Mouse (Mus musculus): Measurements from ENCODE around the gene Ick. TPM values are rescaled to one million over a fixed set of nuclear protein-coding genes. Genes with fewer than 3 reads are reported as not detected.
A peak's percentile ranks its signal among the peaks of the same experiment; 100 is the strongest.
"Not testable (repeated sequence)": the region's sequence is repeated elsewhere in the genome, so short reads cannot be mapped to it uniquely, and the experiment has no call there.

The Ick gene
- total RNA-seq (2021): 10 to 100 TPM; 13.7 to 15.3 TPM

- intact Hi-C loops (cut with DNase I): no loop called here
- peak; percentile 81 to 86 for DNase-seq
These were observed at the start of gene Ick, which contains the start of gene Fbxo9 for GRCm38 (mm10) chr9:78108796-78109239. Gene Ick (plus strand): TSS chr9:78109192. Gene Fbxo9 (minus strand): TSS chr9:78109065.

- no peak for DNase-seq
- intact Hi-C loops (cut with DNase I): no loop called here
These were observed 49.4 kb upstream of the Ick start for GRCm38 (mm10) chr9:78059525-78060120.

- DNase-seq: no peak
- intact Hi-C loops (cut with DNase I): no loop called here
These were observed 46.6 kb upstream of the Ick start for GRCm38 (mm10) chr9:78062392-78062791.

GRCm38 (mm10) chr9:78064121-78064520 lies 44.9 kb upstream of the Ick start:
- intact Hi-C loops (cut with DNase I): no loop called here
- DNase-seq: no peak

GRCm38 (mm10) chr9:78070496-78070895 lies 38.5 kb upstream of the Ick start:
- intact Hi-C loops (cut with DNase I): no loop called here
- no peak for DNase-seq

- no peak for DNase-seq
- intact Hi-C loops (cut with DNase I): no loop called here
These were observed 37.4 kb upstream of the Ick start for GRCm38 (mm10) chr9:78071626-78072025.

- DNase-seq; intact Hi-C loops (cut with DNase I): not testable (repeated sequence)
These were observed 35.7 kb upstream of the Ick start for GRCm38 (mm10) chr9:78073291-78073690.

GRCm38 (mm10) chr9:78073713-78074340 lies 35.2 kb upstream of the Ick start:
- no peak for DNase-seq
- intact Hi-C loops (cut with DNase I): no loop called here

GRCm38 (mm10) chr9:78075256-78075655 lies 33.7 kb upstream of the Ick start:
- DNase-seq: no peak
- intact Hi-C loops (cut with DNase I): no loop called here

- DNase-seq: no peak
- intact Hi-C loops (cut with DNase I): no loop called here
These were observed 30.8 kb upstream of the Ick start for GRCm38 (mm10) chr9:78078240-78078639.

- intact Hi-C loops (cut with DNase I): no loop called here
- DNase-seq: no peak
These were observed 27.2 kb upstream of the Ick start for GRCm38 (mm10) chr9:78081835-78082234.

GRCm38 (mm10) chr9:78084341-78084740 lies 24.7 kb upstream of the Ick start:
- intact Hi-C loops (cut with DNase I): no loop called here
- DNase-seq: no peak

GRCm38 (mm10) chr9:78085722-78086287 lies 23.2 kb upstream of the Ick start:
- DNase-seq: no peak
- intact Hi-C loops (cut with DNase I): no loop called here

- no peak for DNase-seq
- intact Hi-C loops (cut with DNase I): no loop called here
These were observed 21.2 kb upstream of the Ick start for GRCm38 (mm10) chr9:78087751-78088150.

GRCm38 (mm10) chr9:78088521-78088920 lies 20.5 kb upstream of the Ick start:
- intact Hi-C loops (cut with DNase I): no loop called here
- DNase-seq: peak in 1 of 2 experiments; percentile 22

GRCm38 (mm10) chr9:78088971-78089370 lies 20.0 kb upstream of the Ick start:
- intact Hi-C loops (cut with DNase I): no loop called here
- DNase-seq: no peak

GRCm38 (mm10) chr9:78089906-78090305 lies 19.1 kb upstream of the Ick start:
- no peak for DNase-seq
- intact Hi-C loops (cut with DNase I): no loop called here

- no peak for DNase-seq
- intact Hi-C loops (cut with DNase I): no loop called here
These were observed 18.4 kb upstream of the Ick start for GRCm38 (mm10) chr9:78090596-78090995.

GRCm38 (mm10) chr9:78095686-78096085 lies 13.3 kb upstream of the Ick start:
- intact Hi-C loops (cut with DNase I): no loop called here
- DNase-seq: no peak

- DNase-seq: no peak
- intact Hi-C loops (cut with DNase I): no loop called here
These were observed 12.6 kb upstream of the Ick start for GRCm38 (mm10) chr9:78096376-78096775.

GRCm38 (mm10) chr9:78100956-78101355 lies 8.0 kb upstream of the Ick start:
- intact Hi-C loops (cut with DNase I): no loop called here
- DNase-seq: no peak

GRCm38 (mm10) chr9:78101431-78101830 lies 7.6 kb upstream of the Ick start:
- intact Hi-C loops (cut with DNase I): no loop called here
- no peak for DNase-seq

All from heart, postnatal 36 days (tissue).